Mouse (Mus musculus): ENCODE results near the gene Pkd1l2.

GRCm38 (mm10) chr8:117061180-117061880, 20.9 kb downstream of the Pkd1l2 start:
- no peak for TF ChIP-seq CTCF (IDR thresholded peaks at IDR 0.05; ENCODE audit: borderline replicate concordance, control insufficient read depth, extremely low read depth, insufficient read depth, low read length, poor library complexity)
- TF ChIP-seq POLR2A (IDR thresholded peaks at IDR 0.05; ENCODE audit: control insufficient read depth, extremely low read depth, insufficient read depth, low read length, poor library complexity), result no peak
